Mouse (Mus musculus) forebrain, embryonic 10.5 days (tissue): ENCODE results near the gene 1110002E22Rik. TPM values are rescaled to one million over a fixed set of nuclear protein-coding genes. Genes with fewer than 3 reads are reported as not detected.
A peak's percentile ranks its signal among the peaks of the same experiment; 100 is the strongest.

Experiments
- DNase-seq: peaks from one replicate; pipeline ENCODE4 v3.0.0-alpha.2; 2017; ENCODE audit warnings: low spot score; ENCODE audit errors: extremely low spot score
- H3K27ac ChIP-seq: fragments of 300-500 bp; sonication (generic); 2 replicates; pipeline ENCODE4 v1.5.1; 2016; ENCODE audit warnings: mild to moderate bottlenecking
- H3K27me3 ChIP-seq: fragments of 300-500 bp; sonication (generic); 2 replicates; pipeline ENCODE4 v1.6.1; 2016; ENCODE audit warnings: mild to moderate bottlenecking; ENCODE audit not compliant: poor library complexity, severe bottlenecking
- H3K36me3 ChIP-seq: fragments of 300-500 bp; sonication (generic); replicated peaks from 2 replicates; pipeline ENCODE4 v1.6.1; 2016; ENCODE audit warnings: mild to moderate bottlenecking, moderate library complexity
- H3K4me1 ChIP-seq: fragments of 300-500 bp; sonication (generic); 2 replicates; pipeline ENCODE4 v1.6.1; 2016
- H3K4me3 ChIP-seq: fragments of 300-500 bp; sonication (generic); 2 replicates; pipeline ENCODE4 v1.5.1; 2016; ENCODE audit warnings: mild to moderate bottlenecking, moderate library complexity
- H3K9me3 ChIP-seq: fragments of 300-500 bp; sonication (generic); 2 replicates; pipeline ENCODE4 v1.6.1; 2016; ENCODE audit warnings: mild to moderate bottlenecking, moderate library complexity
- WGBS: fragments of 180-500 bp; shearing (Covaris S2); methylation state at CpG from one replicate; pipeline ENCODE4 v1.1.7; 2016; 5-methylcytosine and 5-hydroxymethylcytosine counted together
- polyA plus RNA-seq: library from polyadenylated mRNA; unstranded; fragments of >200 nt; fragmentation: Nextera tagmentation; extraction: Ambion mirVana; gene quantifications from 2 replicates; pipeline ENCODE4 v1.2.1, GENCODE M21; 2016

The 1110002E22Rik gene
- polyA plus RNA-seq, 1 experiment from 2014 or later = 0.02 TPM

GRCm38 (mm10) chr3:138067288-138067687, 2.4 kb downstream of the 1110002E22Rik start, which contains the start of gene Gm5105:
Gm5105 (minus strand) TSS chr3:138067388.
- Histone ChIP-seq H3K27me3 (peaks cover 12% of the 10 kb centered on the region; the same call in 1 of the 2 replicates), H3K4me3 (no peak within 1 kb of the TSS), H3K36me3 (no peaks in the 10 kb centered on the region), H3K27ac (no peak within 1 kb of the TSS), H3K9me3 (0 out of 2 replicates have a peak, but pooled peaks cover 3% of the 10 kb centered on the region), H3K4me1 (peaks cover 36% of the 10 kb centered on the region)
- no peak for DNase-seq
- WGBS = 90% methylated on average over 12 of the region's 12 CpGs

- peaks cover 36% of the 10 kb centered on the region for H3K4me1 ChIP-seq
- H3K27me3 ChIP-seq = peaks cover 12% of the 10 kb centered on the region; the same call in 1 of the 2 replicates
- WGBS = 95% methylated on average over 12 of the region's 12 CpGs
- no peak overlapping the region for H3K4me3 ChIP-seq
- no peaks in the 10 kb centered on the region for H3K36me3 ChIP-seq
- 0 out of 2 replicates have a peak, but pooled peaks cover 3% of the 10 kb centered on the region for H3K9me3 ChIP-seq
- DNase-seq = no peak
- H3K27ac ChIP-seq = no peak overlapping the region
Observed at GRCm38 (mm10) chr3:138068103-138068502, 3.3 kb downstream of the 1110002E22Rik start.

- H3K9me3 ChIP-seq = 0 out of 2 replicates have a peak, but pooled peaks cover 3% of the 10 kb centered on the region
- DNase-seq = no peak
- 79% methylated on average over 18 of the region's 18 CpGs for WGBS
- peaks cover 35% of the 10 kb centered on the region for H3K4me1 ChIP-seq
- no peak overlapping the region for H3K4me3 ChIP-seq
- H3K27ac ChIP-seq = peak overlapping the region; percentile 54
- H3K36me3 ChIP-seq = no peaks in the 10 kb centered on the region
- H3K27me3 ChIP-seq = peaks cover 12% of the 10 kb centered on the region; the same call in 1 of the 2 replicates
Observed at GRCm38 (mm10) chr3:138069756-138070511, 5.1 kb downstream of the 1110002E22Rik start.

- Histone ChIP-seq H3K27ac (peak overlapping the region; percentile 12; the same call in 1 of the 2 replicates), H3K27me3 (peaks cover 12% of the 10 kb centered on the region; the same call in 1 of the 2 replicates), H3K9me3 (0 out of 2 replicates have a peak, but pooled peaks cover 3% of the 10 kb centered on the region), H3K36me3 (no peaks in the 10 kb centered on the region), H3K4me1 (peaks cover 25% of the 10 kb centered on the region), H3K4me3 (no peak overlapping the region)
- WGBS = 0% methylated on average over 1 of the region's 1 CpGs
- DNase-seq = no peak
Observed at GRCm38 (mm10) chr3:138071004-138071403, 6.2 kb downstream of the 1110002E22Rik start.

GRCm38 (mm10) chr3:138071476-138072073, 6.7 kb downstream of the 1110002E22Rik start:
- Histone ChIP-seq H3K4me3 (no peak overlapping the region), H3K27ac (no peak overlapping the region), H3K36me3 (no peaks in the 10 kb centered on the region), H3K4me1 (peaks cover 19% of the 10 kb centered on the region), H3K27me3 (peaks cover 12% of the 10 kb centered on the region; the same call in 1 of the 2 replicates), H3K9me3 (0 out of 2 replicates have a peak, but pooled peaks cover under 1% of the 10 kb centered on the region)
- 84% methylated on average over 10 of the region's 10 CpGs for WGBS
- no peak for DNase-seq

- peaks cover 19% of the 10 kb centered on the region for H3K4me1 ChIP-seq
- 0 out of 2 replicates have a peak, but pooled peaks cover 3% of the 10 kb centered on the region for H3K27me3 ChIP-seq
- no peak overlapping the region for H3K27ac ChIP-seq
- no peaks in the 10 kb centered on the region for H3K36me3 ChIP-seq
- H3K4me3 ChIP-seq = no peak overlapping the region
- H3K9me3 ChIP-seq = no peaks in the 10 kb centered on the region
- 93% methylated on average over 1 of the region's 1 CpGs for WGBS
- no peak for DNase-seq
Observed at GRCm38 (mm10) chr3:138074214-138074613, 9.4 kb downstream of the 1110002E22Rik start.

- no peak overlapping the region for H3K4me3 ChIP-seq
- no peak for DNase-seq
- no peaks in the 10 kb centered on the region for H3K9me3 ChIP-seq
- 84% methylated on average over 8 of the region's 8 CpGs for WGBS
- no peaks in the 10 kb centered on the region for H3K36me3 ChIP-seq
- H3K27me3 ChIP-seq = no peaks in the 10 kb centered on the region
- no peak overlapping the region for H3K27ac ChIP-seq
- peaks cover 14% of the 10 kb centered on the region for H3K4me1 ChIP-seq
Observed at GRCm38 (mm10) chr3:138075209-138075608, 10.4 kb downstream of the 1110002E22Rik start.

GRCm38 (mm10) chr3:138077476-138078340, 12.9 kb downstream of the 1110002E22Rik start:
- Histone ChIP-seq H3K4me1 (no peaks in the 10 kb centered on the region), H3K27me3 (no peaks in the 10 kb centered on the region), H3K4me3 (no peak overlapping the region), H3K27ac (no peak overlapping the region), H3K9me3 (no peaks in the 10 kb centered on the region), H3K36me3 (no peaks in the 10 kb centered on the region)
- WGBS = 85% methylated on average over 11 of the region's 11 CpGs
- no peak for DNase-seq

- Histone ChIP-seq H3K4me1 (peaks cover under 1% of the 10 kb centered on the region; the same call in 1 of the 2 replicates), H3K27me3 (no peaks in the 10 kb centered on the region), H3K4me3 (no peak overlapping the region), H3K9me3 (no peaks in the 10 kb centered on the region), H3K36me3 (no peaks in the 10 kb centered on the region), H3K27ac (no peak overlapping the region)
- WGBS = 90% methylated on average over 1 of the region's 1 CpGs
- no peak for DNase-seq
Observed at GRCm38 (mm10) chr3:138078701-138079100, 13.8 kb downstream of the 1110002E22Rik start.

- no peaks in the 10 kb centered on the region for H3K27me3 ChIP-seq
- no peaks in the 10 kb centered on the region for H3K9me3 ChIP-seq
- H3K4me1 ChIP-seq = peaks cover 4% of the 10 kb centered on the region; the same call in 1 of the 2 replicates
- no peak for DNase-seq
- no peak overlapping the region for H3K4me3 ChIP-seq
- 94% methylated on average over 1 of the region's 1 CpGs for WGBS
- H3K27ac ChIP-seq = no peak overlapping the region
- no peaks in the 10 kb centered on the region for H3K36me3 ChIP-seq
Observed at GRCm38 (mm10) chr3:138083073-138083637, 18.3 kb downstream of the 1110002E22Rik start.

GRCm38 (mm10) chr3:138083896-138084295, 19.0 kb downstream of the 1110002E22Rik start:
- H3K4me1 ChIP-seq = peaks cover 4% of the 10 kb centered on the region; the same call in 1 of the 2 replicates
- no peaks in the 10 kb centered on the region for H3K36me3 ChIP-seq
- H3K27ac ChIP-seq = no peak overlapping the region
- no peak overlapping the region for H3K4me3 ChIP-seq
- no peaks in the 10 kb centered on the region for H3K9me3 ChIP-seq
- DNase-seq = no peak
- 71% methylated on average over 4 of the region's 4 CpGs for WGBS
- H3K27me3 ChIP-seq = no peaks in the 10 kb centered on the region

- Histone ChIP-seq H3K9me3 (no peaks in the 10 kb centered on the region), H3K4me1 (no peaks in the 10 kb centered on the region), H3K27me3 (no peaks in the 10 kb centered on the region), H3K4me3 (no peak overlapping the region), H3K36me3 (peaks cover 5% of the 10 kb centered on the region; the same call in 1 of the 2 replicates), H3K27ac (no peak overlapping the region)
- no peak for DNase-seq
- WGBS = 87% methylated on average over 3 of the region's 3 CpGs
Observed at GRCm38 (mm10) chr3:138095301-138095700, 30.4 kb downstream of the 1110002E22Rik start.
